Mouse (Mus musculus) layer of hippocampus, adult 11-12 months (tissue): ENCODE data around the gene Usp9y.
A peak's percentile ranks its signal among the peaks of the same experiment; 100 is the strongest.

Experiments used
- DNase-seq: peaks from one replicate; pipeline ENCODE4 v3.0.0; 2022; ENCODE audit warnings: low spot score

Usp9y gene

DNA sequence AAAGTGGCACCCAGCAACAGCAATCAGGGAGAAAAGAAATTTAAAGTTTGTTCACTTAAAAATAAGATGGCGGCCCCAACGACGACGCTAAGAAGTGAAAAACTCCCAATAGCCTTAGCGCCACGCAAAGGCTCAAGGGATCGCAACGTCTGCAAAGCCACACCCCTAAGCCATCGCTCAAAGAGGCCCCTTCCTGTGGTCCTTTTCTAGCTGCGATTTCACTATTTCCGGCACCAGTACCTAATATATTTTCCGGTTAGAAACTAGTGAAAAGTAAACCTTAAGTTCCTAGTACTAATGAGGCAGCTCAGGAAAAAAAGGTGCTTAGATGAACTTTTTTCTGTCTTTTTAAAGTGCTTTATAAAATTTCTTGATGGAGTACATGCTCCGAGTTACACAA is at the start of gene Usp9y:
TSS of gene Usp9y (minus strand) at position 101 of the 400 bp plus-strand sequence.
- DNase-seq, result no peak

GRCm38 (mm10) chrY:1293708-1294107 is 165.9 kb downstream of the Usp9y start:
- no peak for DNase-seq

DNA sequence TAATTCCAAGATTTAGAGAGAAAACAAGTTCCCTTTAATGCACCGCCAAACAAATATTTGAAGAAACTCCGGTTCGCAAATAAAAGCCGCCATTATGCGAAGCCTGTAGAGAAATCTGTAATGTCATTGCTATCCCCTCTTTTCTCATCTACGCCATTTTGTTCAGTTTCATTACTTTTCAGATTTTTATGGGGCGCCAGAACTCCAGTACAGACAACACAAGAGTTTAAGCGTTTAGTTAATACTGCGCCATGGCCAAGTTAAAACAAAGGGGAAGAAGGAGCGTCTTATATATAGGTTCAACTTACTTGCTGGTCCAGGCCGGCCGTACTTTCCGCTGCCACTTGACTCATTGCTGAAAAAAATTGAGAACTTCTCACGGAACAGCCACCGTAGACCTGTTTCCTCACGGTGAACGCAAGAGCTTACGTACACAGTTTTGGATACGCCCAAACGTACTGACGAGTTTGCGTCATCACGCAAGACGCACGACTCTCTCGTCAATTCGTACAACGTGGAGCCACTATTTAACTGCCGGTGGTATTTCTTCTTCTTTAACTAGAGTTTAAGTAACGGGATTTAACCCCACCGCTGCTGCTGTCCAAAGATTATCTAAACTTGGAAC is 173.3 kb downstream of the Usp9y start, which contains the start of gene Ddx3y:
TSS of gene Ddx3y (minus strand) at position 459 of the 625 bp plus-strand sequence.
- DNase-seq, result peak; percentile 77

- peak; percentile 11 for DNase-seq
Measured at GRCm38 (mm10) chrY:1285735-1286134, 173.8 kb downstream of the Usp9y start.
